Mouse (Mus musculus): ENCODE data around the gene Zc3h18.

GRCm38 (mm10) chr8:122332753-122333506 is 43.5 kb upstream of the Zc3h18 start:
- TF ChIP-seq POLR2A (IDR thresholded peaks at IDR 0.05; ENCODE audit: insufficient read depth, low read depth, low read length) (no peak), CTCF (IDR thresholded peaks at IDR 0.05) (peak; percentile 99; the same call in 1 of the 2 replicates)
